Mouse (Mus musculus): ENCODE data around the gene Jmjd1c. TPM values are rescaled to one million over a fixed set of nuclear protein-coding genes. Genes with fewer than 3 reads are reported as not detected.

Jmjd1c gene
- polyA plus RNA-seq, 1 experiment from 2014 or later, result 27.1 TPM

DNA sequence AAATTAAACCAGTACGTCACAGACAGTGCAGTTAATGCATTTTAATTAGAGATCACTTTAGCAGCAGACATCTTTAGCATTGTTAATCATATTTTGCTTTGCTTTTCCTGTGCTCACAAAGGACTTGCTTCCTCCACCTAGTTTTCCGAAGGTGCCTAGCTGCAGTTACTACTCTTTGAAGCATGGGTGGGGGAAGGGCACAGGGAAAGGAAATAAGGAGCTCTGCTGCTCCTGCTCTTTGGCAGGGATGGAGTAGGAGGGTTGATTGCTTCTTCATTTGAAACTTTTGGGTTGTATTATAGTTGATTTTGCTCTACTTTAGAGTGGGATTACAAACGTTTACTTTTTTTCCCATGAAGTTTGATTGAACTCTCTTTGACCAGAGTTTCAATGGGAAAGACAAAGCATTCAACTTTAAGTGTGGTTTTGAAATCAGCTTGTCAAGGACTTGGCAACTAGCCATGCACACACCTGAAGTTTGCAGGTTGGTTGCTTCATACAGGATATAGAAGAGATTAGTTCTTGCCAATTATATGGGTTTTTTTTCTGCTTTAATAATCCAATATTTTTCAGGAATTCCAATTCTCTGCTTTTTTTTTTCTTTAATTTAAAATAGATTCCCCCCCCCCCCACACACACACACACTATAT is 97.2 kb downstream of the Jmjd1c start:
- Histone ChIP-seq H3K27ac (replicated peaks) (no peak overlapping the region), H3K4me1 (peaks cover 12% of the 10 kb centered on the region), H3K4me3 (no peak overlapping the region), H3K27me3 (ENCODE audit: low read depth, poor library complexity, severe bottlenecking) (no peaks in the 10 kb centered on the region), H3K36me3 (peaks cover 38% of the 10 kb centered on the region), H3K9me3 (replicated peaks) (no peaks in the 10 kb centered on the region)
- DNase-seq (ENCODE audit: low spot score), result no peak
- 80% methylated on average over 3 of the region's 3 CpGs for WGBS

DNA sequence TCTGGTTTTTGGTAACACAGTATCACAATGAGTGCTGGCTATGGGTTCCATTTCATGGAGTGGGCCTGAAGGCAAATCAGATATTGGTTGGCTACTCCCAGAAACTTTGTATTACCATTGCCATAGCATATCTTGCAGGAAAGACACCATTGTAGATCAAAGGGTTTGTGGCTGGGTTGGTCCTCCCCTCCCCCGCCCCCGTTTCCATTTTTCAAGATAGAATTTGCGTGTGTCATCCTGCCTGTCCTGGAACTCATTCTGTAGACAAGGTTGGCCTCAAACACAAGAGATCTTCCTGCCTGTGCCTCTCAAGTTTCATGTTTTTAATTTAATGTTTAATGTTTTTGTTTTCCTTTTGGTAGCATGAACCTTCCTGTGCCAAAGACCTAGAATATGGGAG is 98.1 kb downstream of the Jmjd1c start:
- H3K36me3 ChIP-seq, result peaks cover 38% of the 10 kb centered on the region
- no peak for DNase-seq (ENCODE audit: low spot score)
- H3K4me3 ChIP-seq, result no peak overlapping the region
- H3K27me3 ChIP-seq (ENCODE audit: low read depth, poor library complexity, severe bottlenecking), result no peaks in the 10 kb centered on the region
- WGBS, result 92% methylated on average over 3 of the region's 3 CpGs
- no peaks in the 10 kb centered on the region for H3K9me3 ChIP-seq (replicated peaks)
- H3K27ac ChIP-seq (replicated peaks), result no peak overlapping the region
- H3K4me1 ChIP-seq, result peaks cover 3% of the 10 kb centered on the region

DNA sequence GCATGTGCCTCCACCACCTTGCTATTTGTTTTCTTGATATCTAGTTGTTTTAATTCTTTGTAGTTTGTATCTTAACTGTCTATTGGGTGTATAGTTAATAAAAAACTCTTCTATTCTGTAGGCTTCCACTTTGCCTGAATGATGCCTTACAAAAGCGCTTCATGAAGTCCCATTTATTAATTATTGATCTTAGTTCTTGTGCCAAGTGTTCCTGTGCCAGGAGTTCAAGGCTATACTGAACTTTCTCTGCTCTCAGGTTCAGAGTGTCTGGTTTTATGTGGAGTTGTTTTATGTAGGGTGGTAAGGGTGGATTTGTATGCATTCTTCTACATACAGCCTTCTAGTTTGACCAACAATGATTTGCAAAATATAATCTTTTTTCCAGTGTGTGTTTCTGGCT is 99.7 kb downstream of the Jmjd1c start:
- DNase-seq (ENCODE audit: low spot score), result no peak
- H3K4me3 ChIP-seq, result no peak overlapping the region
- no peak overlapping the region for H3K27ac ChIP-seq (replicated peaks)
- 96% methylated on average over 1 of the region's 1 CpGs for WGBS
- peaks cover 34% of the 10 kb centered on the region for H3K36me3 ChIP-seq
- H3K4me1 ChIP-seq, result no peaks in the 10 kb centered on the region
- no peaks in the 10 kb centered on the region for H3K9me3 ChIP-seq (replicated peaks)
- H3K27me3 ChIP-seq (ENCODE audit: low read depth, poor library complexity, severe bottlenecking), result no peaks in the 10 kb centered on the region

DNA sequence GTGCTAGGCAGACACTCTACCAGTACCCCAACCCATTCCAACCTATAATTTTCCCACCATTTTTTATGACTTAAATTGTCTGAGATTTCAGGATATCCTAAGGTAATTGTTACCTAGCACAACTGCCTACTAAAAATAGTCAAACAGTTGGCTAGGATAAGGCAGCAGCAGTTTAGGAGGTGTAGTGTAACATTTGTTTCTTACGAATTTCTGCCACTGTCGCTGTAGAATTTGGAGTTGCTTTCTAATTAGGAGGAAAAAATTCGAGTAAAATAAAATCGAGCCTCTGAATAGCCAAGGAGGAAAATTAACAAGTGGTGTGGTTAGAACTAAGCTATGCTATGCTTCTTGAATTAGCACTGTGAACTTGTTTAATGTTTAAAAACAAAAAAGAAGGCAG is 101.3 kb downstream of the Jmjd1c start:
- Histone ChIP-seq H3K4me3 (no peak overlapping the region), H3K27me3 (ENCODE audit: low read depth, poor library complexity, severe bottlenecking) (no peaks in the 10 kb centered on the region), H3K36me3 (peaks cover 23% of the 10 kb centered on the region), H3K4me1 (no peaks in the 10 kb centered on the region), H3K27ac (replicated peaks) (no peak overlapping the region), H3K9me3 (replicated peaks) (no peaks in the 10 kb centered on the region)
- DNase-seq (ENCODE audit: low spot score), result no peak
- WGBS, result 92% methylated on average over 4 of the region's 4 CpGs

DNA sequence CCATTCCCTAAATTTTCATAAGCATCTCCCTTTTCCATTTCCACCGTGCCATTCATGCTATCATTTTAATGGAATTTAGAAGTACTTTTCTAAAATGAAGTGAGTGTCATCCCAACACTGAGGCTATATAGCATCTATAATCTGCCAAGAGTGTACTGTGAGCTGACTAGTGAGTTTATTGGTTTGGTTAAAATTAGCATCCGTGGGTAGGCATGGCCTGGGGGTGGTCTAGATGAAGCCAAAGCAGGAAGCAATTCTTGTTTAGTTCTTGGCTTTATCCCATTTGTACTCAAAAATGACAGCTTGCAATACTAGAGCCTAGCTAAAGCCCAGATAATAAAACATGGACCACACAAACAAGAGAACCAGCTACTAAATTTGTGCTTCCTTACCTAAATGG is 101.9 kb downstream of the Jmjd1c start:
- H3K4me3 ChIP-seq, result no peak overlapping the region
- WGBS, result 89% methylated on average over 2 of the region's 2 CpGs
- H3K36me3 ChIP-seq, result peaks cover 17% of the 10 kb centered on the region; the same call in 1 of the 2 replicates
- DNase-seq (ENCODE audit: low spot score), result no peak
- no peaks in the 10 kb centered on the region for H3K27me3 ChIP-seq (ENCODE audit: low read depth, poor library complexity, severe bottlenecking)
- H3K4me1 ChIP-seq, result no peaks in the 10 kb centered on the region
- H3K9me3 ChIP-seq (replicated peaks), result no peaks in the 10 kb centered on the region
- no peak overlapping the region for H3K27ac ChIP-seq (replicated peaks)

DNA sequence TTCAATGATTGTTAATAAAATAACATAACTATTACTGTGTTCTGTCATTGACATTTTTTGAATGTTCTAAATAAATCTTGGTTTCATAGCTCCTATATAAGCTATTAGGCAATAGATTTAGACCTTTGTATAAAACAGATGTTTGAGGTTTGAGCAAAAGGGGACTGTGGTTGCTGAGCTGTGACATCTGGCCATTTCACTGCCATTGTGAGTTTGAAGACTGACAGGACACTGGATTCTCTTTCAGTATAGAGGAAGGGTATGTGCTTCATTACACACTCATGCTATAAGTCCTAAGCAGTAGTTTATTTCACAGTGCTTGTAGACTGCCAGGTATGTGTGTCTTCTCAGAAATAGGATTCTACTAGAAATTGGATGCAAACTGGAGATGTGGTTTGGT is 105.8 kb downstream of the Jmjd1c start:
- DNase-seq (ENCODE audit: low spot score), result no peak
- no peaks in the 10 kb centered on the region for H3K4me1 ChIP-seq
- no peaks in the 10 kb centered on the region for H3K27me3 ChIP-seq (ENCODE audit: low read depth, poor library complexity, severe bottlenecking)
- H3K27ac ChIP-seq (replicated peaks), result no peak overlapping the region
- H3K36me3 ChIP-seq, result peaks cover 6% of the 10 kb centered on the region
- H3K4me3 ChIP-seq, result no peak overlapping the region
- no peaks in the 10 kb centered on the region for H3K9me3 ChIP-seq (replicated peaks)

DNA sequence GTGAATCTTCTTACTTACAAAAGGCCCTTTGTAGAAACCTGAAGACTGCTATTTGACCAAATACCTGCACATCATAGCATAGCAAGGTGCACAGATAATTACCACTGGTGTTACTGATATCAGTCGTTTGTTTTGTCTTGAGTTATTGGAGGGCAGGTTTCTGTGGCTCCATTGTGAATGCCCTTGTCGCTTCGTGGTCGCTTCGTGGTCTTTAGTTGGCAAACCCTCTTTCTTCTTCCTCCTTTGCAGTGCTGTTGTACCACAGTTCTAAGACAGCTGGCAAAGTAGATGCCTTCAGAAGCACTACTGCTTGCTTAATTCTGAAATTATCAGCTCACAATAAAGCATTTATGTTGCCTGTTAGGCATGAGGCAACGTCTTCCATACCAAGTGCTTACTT is 106.5 kb downstream of the Jmjd1c start:
- Histone ChIP-seq H3K4me1 (0 out of 2 replicates have a peak, but pooled peaks cover 2% of the 10 kb centered on the region), H3K27me3 (ENCODE audit: low read depth, poor library complexity, severe bottlenecking) (no peaks in the 10 kb centered on the region), H3K9me3 (replicated peaks) (no peaks in the 10 kb centered on the region), H3K4me3 (no peak overlapping the region), H3K36me3 (peaks cover 6% of the 10 kb centered on the region), H3K27ac (replicated peaks) (no peak overlapping the region)
- WGBS, result 88% methylated on average over 6 of the region's 6 CpGs
- DNase-seq (ENCODE audit: low spot score), result no peak

DNA sequence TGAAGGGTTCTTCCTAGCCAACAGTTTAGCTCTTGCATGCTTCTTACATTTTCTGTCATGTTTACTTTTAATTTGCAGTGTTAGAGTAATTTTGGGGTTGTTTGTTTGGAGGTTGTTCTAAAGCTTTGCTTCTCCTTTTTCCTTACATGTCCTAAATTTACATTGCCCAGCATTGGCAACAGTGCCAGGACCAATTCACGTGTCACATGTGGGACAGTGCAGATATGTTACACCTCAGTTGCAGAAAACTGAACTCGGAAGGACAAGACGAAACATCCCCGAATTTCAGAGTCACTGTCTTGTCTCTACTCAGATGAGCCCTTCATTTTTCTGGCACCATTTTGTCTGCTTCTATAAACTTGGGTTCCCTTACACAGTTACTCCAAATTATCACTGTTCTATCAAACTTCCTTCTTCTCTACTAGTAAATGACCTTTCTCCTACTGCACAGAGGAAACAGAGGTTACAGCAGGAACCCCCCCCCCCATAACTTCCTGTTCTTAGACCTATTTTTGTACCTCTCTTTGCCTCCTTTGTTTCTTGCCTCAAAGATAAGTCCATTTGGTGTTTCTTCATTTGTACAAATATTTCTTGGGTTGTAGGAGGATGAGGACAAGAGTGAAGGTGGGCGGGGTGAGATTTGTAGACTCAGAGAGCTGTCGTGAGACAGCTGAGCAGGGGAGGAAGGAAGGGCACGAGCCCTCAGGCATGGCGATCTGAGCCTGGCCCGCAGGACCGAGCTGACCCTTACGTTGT is 108.9 kb downstream of the Jmjd1c start:
- DNase-seq (ENCODE audit: low spot score), result no peak
- WGBS, result 86% methylated on average over 11 of the region's 11 CpGs

DNA sequence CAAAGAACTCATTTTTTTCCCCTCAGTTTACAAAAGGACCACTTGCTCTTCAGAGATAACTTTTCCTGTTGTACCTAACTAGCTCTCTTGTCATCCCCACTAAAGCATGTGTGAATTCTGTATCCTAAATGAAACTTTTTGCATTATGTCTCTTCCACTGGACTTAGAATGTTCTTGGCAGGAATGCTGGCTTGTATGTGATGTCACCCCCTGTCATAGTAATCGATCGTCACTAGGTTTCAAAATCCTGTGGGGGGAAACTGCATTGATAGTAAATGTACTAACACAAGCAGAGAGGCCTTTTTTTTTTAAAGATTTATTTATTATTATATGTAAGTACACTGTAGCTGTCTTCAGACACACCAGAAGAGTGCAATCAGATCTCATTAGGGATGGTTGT is 112.0 kb downstream of the Jmjd1c start:
- 83% methylated on average over 2 of the region's 2 CpGs for WGBS
- 0 out of 2 replicates have a peak, but pooled peaks cover 4% of the 10 kb centered on the region for H3K4me1 ChIP-seq
- H3K9me3 ChIP-seq (replicated peaks), result no peaks in the 10 kb centered on the region
- H3K36me3 ChIP-seq, result peaks cover 6% of the 10 kb centered on the region
- H3K4me3 ChIP-seq, result no peak overlapping the region
- DNase-seq (ENCODE audit: low spot score), result no peak
- H3K27ac ChIP-seq (replicated peaks), result no peak overlapping the region
- no peaks in the 10 kb centered on the region for H3K27me3 ChIP-seq (ENCODE audit: low read depth, poor library complexity, severe bottlenecking)

More for the DNA sequence above, 108.9 kb downstream of the Jmjd1c start:
- H3K36me3 ChIP-seq, result peaks cover 6% of the 10 kb centered on the region
- H3K27me3 ChIP-seq (ENCODE audit: low read depth, poor library complexity, severe bottlenecking), result no peaks in the 10 kb centered on the region
- no peak overlapping the region for H3K4me3 ChIP-seq
- no peak overlapping the region for H3K27ac ChIP-seq (replicated peaks)
- H3K9me3 ChIP-seq (replicated peaks), result no peaks in the 10 kb centered on the region
- H3K4me1 ChIP-seq, result 0 out of 2 replicates have a peak, but pooled peaks cover 4% of the 10 kb centered on the region

DNA sequence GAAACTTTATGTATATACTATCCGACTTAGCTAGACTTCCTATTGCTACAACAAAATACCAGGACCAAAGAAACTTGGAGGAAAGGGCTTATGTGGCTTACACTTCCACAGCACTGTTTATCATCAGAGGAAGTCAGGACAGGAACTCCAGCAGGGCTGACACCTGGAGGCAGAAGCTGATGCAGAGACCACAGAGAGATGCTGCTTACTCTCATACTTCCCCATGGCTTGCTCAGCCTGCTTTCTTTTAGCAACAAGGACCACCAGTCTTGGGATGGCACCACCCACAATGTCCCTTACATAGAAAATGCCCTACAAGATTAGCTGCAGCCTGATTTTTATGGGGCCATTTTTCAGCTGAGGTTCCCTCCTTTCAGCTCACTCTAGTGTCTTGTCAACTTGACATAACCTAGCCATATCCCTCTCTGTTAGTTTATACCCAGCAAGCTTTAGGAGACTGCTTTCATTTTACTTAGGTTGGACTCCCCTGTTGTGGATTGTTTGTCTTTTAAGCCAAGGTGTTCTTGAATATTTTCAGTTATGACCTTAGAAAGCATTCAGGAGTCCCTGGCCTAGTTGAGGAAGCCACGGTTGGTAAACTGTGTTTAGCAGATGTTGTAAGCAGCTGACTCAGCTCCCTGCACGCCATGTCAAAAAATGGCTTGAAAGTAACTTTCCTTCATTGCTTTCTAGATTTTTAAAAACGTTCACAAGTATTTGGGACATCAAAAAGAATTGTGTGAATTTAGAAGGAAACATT is 114.2 kb downstream of the Jmjd1c start:
- Histone ChIP-seq H3K27ac (replicated peaks) (no peak overlapping the region), H3K4me3 (no peak overlapping the region), H3K9me3 (replicated peaks) (no peaks in the 10 kb centered on the region), H3K27me3 (ENCODE audit: low read depth, poor library complexity, severe bottlenecking) (no peaks in the 10 kb centered on the region), H3K36me3 (peaks cover 3% of the 10 kb centered on the region), H3K4me1 (peaks cover 4% of the 10 kb centered on the region; the same call in 1 of the 2 replicates)
- DNase-seq (ENCODE audit: low spot score), result no peak
- WGBS, result 87% methylated on average over 4 of the region's 4 CpGs

DNA sequence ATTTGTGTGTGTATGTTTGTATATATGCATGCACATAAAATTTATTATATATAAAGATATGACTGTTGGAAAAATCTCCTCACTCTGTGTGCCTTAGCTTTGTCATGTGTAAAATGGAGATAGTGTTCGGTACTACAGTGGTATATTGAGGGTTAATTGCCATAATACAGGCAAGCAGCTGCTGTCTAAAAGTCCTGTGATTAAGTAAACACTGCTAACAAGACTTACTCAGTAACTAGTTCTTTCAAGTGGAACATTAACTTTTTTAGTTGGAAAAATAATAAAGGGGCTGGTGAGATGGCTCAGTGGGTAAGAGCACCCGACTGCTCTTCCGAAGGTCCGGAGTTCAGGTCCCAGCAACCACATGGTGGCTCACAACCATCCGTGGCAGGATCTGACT is 116.1 kb downstream of the Jmjd1c start:
- Histone ChIP-seq H3K4me1 (peaks cover 4% of the 10 kb centered on the region; the same call in 1 of the 2 replicates), H3K27ac (replicated peaks) (no peak overlapping the region), H3K4me3 (no peak overlapping the region), H3K27me3 (ENCODE audit: low read depth, poor library complexity, severe bottlenecking) (no peaks in the 10 kb centered on the region), H3K9me3 (replicated peaks) (no peaks in the 10 kb centered on the region), H3K36me3 (peaks cover 2% of the 10 kb centered on the region; the same call in 1 of the 2 replicates)
- DNase-seq (ENCODE audit: low spot score), result no peak
- 93% methylated on average over 5 of the region's 5 CpGs for WGBS

DNA sequence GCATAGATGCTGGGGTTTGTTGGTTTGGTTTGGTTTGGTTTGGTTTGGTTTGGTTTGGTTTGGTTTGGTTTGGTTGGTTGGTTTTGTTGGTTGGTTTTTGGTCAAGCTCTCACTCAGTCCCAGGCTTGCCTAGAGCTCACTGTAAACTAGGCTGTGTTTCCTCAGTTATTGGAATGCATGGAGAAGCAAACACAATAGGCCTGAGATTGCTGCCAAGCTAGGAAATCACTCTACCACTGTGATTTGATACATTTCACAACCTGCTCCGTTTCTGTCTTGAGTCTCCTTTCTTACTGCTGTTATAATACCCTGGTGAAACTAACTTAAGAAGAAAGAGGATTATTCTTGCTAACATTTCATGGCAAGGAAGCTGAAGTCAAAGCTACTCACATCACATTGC is 117.8 kb downstream of the Jmjd1c start:
- DNase-seq (ENCODE audit: low spot score), result no peak
- Histone ChIP-seq H3K27ac (replicated peaks) (no peak overlapping the region), H3K36me3 (peaks cover 11% of the 10 kb centered on the region), H3K4me3 (no peak overlapping the region), H3K4me1 (no peaks in the 10 kb centered on the region; the same call in 1 of the 2 replicates), H3K27me3 (ENCODE audit: low read depth, poor library complexity, severe bottlenecking) (no peaks in the 10 kb centered on the region), H3K9me3 (replicated peaks) (no peaks in the 10 kb centered on the region)
- 39% methylated on average over 1 of the region's 1 CpGs for WGBS

DNA sequence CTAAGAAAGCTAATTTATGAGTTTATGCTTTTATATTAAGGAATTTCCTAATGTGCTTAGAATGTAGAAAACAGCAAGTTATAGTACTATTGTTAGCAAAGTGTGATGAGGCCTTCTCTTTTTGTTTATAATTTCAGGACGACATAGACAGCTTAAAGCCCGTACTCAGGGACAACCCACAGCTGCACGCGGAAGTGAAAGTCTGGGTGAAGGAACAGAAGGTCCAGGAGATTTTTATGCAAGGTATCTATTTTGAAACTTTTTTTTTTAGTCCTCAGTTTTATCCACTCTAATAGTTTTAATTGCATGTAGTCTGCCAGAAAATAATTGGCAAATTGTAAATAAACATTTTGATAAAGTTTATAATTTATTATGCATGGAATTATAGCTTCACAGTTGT is 119.2 kb downstream of the Jmjd1c start:
- WGBS, result 89% methylated on average over 4 of the region's 4 CpGs
- H3K4me1 ChIP-seq, result no peaks in the 10 kb centered on the region; the same call in 1 of the 2 replicates
- H3K27me3 ChIP-seq (ENCODE audit: low read depth, poor library complexity, severe bottlenecking), result no peaks in the 10 kb centered on the region

More for the DNA sequence above, 119.2 kb downstream of the Jmjd1c start:
- Histone ChIP-seq H3K27ac (replicated peaks) (no peak overlapping the region), H3K4me3 (no peak overlapping the region), H3K9me3 (replicated peaks) (no peaks in the 10 kb centered on the region), H3K36me3 (peaks cover 26% of the 10 kb centered on the region)
- no peak for DNase-seq (ENCODE audit: low spot score)

Data from midbrain, embryonic 10.5 days (tissue).